Mouse (Mus musculus): Measurements from ENCODE around the gene Capn11. TPM values are rescaled to one million over a fixed set of nuclear protein-coding genes. Genes with fewer than 3 reads are reported as not detected.

The Capn11 gene
- total RNA-seq, 2 experiments from 2014 or later = not detected

- intact Hi-C loops (cut with DNase I) = no loop called here
- no peak for DNase-seq
Observed at GRCm38 (mm10) chr17:45601325-45601724, 57.8 kb downstream of the Capn11 start.

GRCm38 (mm10) chr17:45600267-45600666 is 58.9 kb downstream of the Capn11 start:
- DNase-seq = no peak
- intact Hi-C loops (cut with DNase I) = no loop called here

GRCm38 (mm10) chr17:45599446-45600242 is 59.5 kb downstream of the Capn11 start, which contains the start of gene Slc29a1:
Slc29a1 (minus strand) TSS chr17:45599606.
- intact Hi-C loops (cut with DNase I) = no loop called here
- peak; percentile 75 to 81 for DNase-seq

DNA sequence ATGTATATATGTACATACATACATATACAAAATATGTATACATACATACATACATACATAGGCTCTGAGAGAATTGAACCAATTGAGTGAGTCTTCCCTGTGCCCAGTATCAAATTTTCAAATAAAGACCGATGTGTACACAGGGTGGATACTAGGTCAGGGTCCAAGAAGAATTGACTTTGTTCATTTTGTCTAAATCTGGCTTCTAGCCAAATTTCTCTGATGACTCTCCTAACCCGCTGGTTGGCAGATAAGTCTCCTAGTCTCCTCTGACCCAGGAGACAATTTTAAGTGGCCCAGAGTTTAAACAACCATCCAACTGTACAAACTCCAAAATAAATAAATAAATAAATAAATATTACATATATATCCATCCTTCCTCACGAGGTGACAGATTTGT is 60.2 kb downstream of the Capn11 start:
- no peak for DNase-seq
- intact Hi-C loops (cut with DNase I) = no loop called here

- intact Hi-C loops (cut with DNase I) = no loop called here
- DNase-seq = no peak
Observed at GRCm38 (mm10) chr17:45598376-45598775, 60.7 kb downstream of the Capn11 start.

- peak in 1 of 2 experiments; percentile 67 for DNase-seq
- intact Hi-C loops (cut with DNase I) = loop anchor here (2.0 kb wide), 2 partner anchors 17 to 21 kb away; no protein-coding TSS in a partner anchor
Observed at GRCm38 (mm10) chr17:45597787-45598186, 61.3 kb downstream of the Capn11 start.

GRCm38 (mm10) chr17:45596631-45597396 is 62.3 kb downstream of the Capn11 start:
- peak; percentile 91 for DNase-seq
- intact Hi-C loops (cut with DNase I) = loop anchor here (2.0 kb wide), 2 partner anchors 16 to 22 kb away; no protein-coding TSS in a partner anchor

DNA sequence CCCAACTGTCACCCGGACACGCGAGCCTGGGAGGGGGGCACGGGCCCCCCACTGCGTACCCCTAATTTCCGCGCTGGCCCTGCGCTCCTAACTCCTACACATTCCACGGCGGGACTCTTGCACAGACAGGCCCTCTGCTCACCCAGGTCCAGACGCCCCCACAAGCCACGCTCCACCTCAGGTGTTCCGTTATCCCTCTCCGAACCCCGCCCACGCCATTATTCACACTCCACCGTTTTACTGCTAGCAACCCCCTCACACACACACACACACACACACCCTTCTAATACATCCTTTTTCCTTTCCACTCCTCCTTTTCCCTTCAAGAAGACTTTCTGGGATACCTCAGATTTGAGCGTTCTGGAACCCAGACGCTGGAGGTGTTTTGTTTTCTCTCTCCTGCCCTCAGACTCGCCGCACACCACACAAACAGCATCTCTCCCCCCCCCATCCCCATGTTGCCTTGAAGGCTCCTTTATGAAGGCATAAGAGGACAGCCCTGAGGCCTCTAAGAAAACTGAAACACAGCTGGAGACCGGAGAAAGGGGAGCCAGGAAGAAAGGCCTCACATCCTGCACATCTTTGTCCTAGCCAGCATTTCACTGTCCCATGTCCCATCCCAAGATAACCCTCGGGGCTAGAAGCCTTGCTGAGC is 63.3 kb downstream of the Capn11 start:
- DNase-seq = no peak
- intact Hi-C loops (cut with DNase I) = loop anchor here (2.0 kb wide), 2 partner anchors 15 to 23 kb away; no protein-coding TSS in a partner anchor

DNA sequence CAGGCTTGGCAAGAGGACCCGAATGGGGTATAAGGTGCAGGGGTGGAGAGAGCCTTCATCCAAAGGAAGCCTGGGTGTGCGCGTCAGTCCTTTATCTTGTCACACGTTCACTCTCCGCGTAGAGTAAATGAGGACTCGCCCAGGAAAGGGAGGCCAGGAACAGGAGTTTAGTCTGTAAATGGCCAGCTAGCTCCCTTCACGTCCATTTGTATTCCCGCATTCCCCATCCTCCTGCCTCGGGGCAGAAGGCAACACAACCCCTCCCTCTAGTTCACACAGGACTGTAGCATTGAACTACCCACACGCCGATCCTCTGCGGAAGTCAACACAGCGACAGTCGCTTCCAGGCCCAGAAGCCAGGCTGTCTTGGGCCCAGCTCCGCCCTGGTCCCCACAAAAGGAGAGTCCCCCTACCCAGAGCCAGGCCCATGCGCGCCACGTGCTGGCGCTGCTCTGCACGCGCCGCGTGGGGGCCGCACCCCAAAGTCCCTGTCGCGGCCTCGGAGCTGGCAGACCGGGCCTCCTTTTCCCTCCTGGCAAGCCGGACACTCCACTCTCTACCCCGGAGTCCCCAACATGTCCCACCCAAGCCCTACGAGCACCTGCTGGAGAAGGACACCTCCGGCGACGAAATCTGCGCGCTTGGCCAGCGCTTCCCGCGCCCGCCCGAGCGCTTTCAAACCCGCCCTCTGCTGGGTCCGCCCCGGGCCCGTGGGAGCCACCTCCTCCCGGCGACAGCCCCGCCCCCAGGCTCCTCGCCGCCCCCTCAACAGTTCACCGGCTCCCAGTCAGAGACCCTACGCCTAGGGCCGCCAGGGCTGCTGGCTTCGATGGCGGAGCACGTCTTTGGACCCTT is 64.0 kb downstream of the Capn11 start:
- DNase-seq = peak; percentile 89
- intact Hi-C loops (cut with DNase I) = no loop called here

- DNase-seq = no peak
- intact Hi-C loops (cut with DNase I) = no loop called here
Observed at GRCm38 (mm10) chr17:45594195-45594594, 64.9 kb downstream of the Capn11 start.

DNA sequence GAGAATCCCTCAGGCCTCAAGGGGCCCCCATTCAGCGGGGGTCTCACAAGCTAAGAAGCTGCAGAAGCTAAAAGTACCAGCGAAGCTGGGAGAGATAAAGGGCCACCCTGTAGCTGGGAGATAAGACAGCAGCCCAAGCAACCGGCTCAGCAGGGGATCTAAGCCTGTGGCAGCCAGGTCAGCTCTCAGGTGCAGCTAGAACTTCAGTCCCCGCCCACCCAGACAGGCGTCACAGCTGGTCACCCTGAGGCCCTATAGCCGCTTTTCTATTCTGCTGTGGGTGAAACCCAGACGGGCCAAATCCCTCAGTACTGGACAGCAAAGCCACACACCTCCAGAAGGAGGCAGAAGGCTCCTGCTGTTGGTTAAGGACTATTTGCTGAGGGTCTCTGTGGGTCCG is 65.6 kb downstream of the Capn11 start:
- intact Hi-C loops (cut with DNase I) = no loop called here

DNA sequence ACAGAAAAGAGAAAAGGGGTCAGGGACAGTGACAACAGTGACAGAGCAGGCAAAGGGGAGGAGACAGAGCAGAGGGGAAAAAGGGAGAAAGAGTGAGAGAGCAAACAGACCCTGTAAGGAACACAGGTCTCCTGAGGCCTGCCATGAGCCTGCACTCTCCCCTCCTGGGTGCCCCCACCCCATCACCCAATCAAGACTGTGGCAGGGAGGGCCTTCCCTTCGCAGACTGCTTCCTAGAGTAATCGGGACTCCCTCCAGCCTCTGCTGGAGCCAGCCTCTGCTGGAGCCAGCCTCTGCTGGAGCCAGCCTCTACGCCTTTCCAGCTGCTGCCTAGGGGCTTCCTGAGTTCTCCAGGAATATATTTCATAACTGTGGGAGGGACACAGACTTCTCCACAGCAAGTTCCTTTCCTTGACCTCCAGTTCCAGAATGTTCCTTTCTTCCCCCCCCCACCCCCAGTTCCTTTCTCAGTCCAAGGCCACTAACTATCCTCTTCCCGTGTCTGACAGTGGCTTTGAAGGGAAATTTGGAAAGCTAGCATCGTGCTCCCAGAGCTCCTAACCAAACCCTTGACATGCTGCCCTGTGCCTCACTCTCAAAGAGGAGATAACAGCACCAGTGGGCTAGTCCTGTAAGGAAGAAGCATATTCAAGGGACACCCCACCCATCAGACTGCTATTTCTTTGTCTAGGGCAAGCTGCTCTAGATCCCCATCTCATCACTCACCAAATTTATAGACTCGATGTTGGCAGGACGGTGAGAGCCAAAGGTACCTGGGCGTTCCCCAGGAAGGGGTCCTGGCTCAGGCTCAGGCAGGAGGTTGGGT is 66.3 kb downstream of the Capn11 start:
- intact Hi-C loops (cut with DNase I) = no loop called here
- peak; percentile 71 to 75 for DNase-seq

More for the DNA sequence above, 65.6 kb downstream of the Capn11 start:
- DNase-seq = peak in 1 of 2 experiments; percentile 40

DNA sequence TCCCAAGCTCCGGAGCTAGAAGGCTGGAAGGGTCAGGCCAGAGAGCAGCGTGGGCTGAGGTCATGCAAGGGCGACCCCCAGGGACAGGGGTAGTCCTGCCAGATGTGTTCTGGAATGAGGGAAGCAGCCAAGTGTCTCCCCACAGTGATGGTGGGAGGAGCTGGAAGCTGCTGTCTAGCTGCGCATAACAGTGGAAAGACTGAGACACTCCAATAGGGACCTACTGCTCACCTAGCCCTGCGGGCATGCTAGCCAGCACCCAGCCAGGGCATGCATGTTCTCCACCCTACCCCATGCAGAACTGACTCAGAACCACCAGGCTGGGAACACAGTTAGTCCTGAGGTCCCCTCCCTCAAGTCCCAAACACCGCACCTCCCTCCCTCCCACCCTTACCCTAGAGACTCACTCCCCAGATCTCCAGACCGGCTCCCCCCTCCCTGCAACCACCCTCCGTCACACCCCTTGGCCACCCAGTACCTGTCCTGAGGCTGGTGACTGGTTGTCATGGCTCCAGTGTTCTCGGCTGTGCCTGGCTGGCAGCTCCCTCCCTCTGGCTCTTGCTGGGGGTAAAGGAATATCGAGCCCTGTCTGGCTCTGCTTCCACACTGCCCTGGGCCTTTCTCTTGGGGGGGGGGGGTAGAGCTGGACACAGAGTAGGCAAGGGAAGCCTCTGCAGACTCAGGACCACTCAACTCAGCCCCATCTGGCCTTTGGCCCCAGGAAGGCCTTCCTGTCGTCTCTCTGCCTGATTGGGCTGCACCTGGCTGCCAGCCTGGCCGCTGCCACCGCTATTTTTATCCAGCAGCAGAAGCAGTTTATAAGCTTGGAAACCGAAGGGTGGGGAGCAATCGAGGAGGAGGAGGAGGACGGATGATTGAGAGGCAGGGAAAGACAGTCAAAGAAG is 67.2 kb downstream of the Capn11 start:
- peak; percentile 84 to 86 for DNase-seq
- intact Hi-C loops (cut with DNase I) = no loop called here

DNA sequence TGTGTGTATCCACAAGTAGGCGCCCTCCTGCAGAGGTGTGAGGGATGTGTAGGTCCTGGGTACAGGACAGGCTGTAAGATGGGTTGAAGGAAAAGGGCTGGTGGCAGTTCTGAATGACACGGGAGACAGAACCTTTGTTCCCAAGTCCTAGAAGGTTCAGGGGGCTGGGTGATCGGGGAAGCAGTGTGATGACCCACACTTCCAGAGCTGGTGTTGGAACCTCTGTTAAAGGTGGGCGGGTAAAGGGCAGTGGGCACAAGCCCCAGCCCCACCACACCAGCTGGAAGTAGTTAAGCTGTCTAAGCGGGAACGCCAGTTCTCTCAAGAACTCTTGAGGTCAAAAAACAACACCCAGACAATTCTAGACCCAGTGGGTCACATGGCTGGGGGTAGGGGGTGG is 68.7 kb downstream of the Capn11 start:
- intact Hi-C loops (cut with DNase I) = no loop called here
- DNase-seq = no peak

DNA sequence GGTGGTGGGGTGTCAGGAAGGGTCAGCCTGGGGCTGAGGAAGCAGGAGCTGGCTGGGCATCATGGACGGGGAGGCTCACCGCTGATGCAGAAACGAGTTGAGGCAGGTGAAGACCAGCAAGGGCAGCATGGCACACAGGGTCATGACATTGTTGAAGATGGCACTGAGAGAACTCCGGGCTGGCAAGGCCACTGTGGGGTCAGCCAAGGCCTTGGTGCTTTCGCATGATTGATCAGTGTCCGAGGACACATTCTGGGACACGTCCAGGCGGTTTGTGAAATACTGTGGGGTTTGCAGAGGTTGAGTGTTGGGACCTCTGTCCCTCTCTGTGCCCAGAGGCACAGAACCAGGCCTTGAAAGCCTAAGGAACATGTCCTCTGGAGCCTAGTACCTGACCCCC is 69.3 kb downstream of the Capn11 start:
- intact Hi-C loops (cut with DNase I) = no loop called here
- DNase-seq = no peak

DNA sequence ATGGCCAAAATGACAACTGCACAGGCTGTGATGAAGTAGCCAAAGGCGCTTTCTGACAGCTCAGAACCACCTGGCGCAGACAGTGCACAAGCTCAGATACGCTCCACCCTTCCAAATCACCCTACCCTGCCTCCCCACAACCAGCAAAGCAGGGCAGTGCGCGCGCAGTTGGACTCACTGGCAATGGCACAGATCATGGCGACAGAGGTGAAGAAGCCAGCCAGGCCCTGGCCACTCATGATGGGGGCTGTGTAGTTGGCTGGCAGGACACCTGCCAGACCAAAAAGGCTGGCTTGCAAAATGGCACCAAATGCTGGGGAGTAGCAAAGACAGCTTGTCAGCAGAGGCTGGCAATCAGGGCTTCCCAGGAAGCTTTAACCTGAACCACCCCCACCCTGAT is 69.9 kb downstream of the Capn11 start:
- no peak for DNase-seq
- intact Hi-C loops (cut with DNase I) = no loop called here

DNA sequence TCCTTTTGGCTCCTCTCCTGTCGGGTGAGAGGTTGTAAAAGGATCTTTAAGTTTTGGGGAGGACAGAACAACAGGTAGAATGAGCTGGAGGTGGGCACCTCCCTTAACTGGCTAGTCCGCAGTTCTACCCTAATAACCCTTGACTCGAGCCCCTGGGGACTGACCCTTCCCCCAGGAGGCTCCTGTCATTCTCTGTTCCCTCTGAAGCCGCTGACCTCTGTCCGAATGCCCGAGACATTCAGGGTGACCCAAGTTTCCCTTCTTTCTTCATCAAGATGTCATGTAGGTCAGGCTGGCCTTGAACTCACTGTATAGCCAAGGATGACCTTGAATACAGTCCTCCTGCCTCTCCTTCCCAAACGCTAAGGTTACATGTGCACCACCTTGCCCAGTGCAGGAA is 70.8 kb downstream of the Capn11 start:
- intact Hi-C loops (cut with DNase I) = no loop called here
- DNase-seq = no peak

DNA sequence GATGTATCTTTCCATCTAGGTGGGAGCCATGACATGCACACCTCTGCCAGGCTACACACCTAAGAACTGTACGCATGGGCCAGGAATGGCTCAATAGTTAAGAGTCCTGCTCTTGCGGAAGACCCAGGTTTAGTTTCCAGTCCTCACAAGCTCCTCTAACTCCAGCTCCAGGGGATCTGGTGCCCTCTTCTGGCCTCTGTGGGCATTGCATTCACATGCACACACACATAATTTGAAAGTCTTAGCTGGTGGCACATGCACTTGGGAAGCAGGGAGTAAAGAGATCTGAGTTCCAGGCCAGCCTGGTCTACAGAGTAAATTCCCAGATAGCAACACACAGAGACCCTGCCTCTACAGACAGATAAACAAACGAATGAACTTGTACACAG is 72.7 kb downstream of the Capn11 start:
- no peak for DNase-seq
- intact Hi-C loops (cut with DNase I) = no loop called here

All from heart, postnatal 10 days (tissue).